Mouse (Mus musculus) MEL (cell line): ENCODE measurements around the gene Tecpr1. TPM values are rescaled to one million over a fixed set of nuclear protein-coding genes. Genes with fewer than 3 reads are reported as not detected.

Source experiments
- DNase-seq: peaks from one replicate; pipeline ENCODE4 v3.0.0; 2011; ENCODE audit warnings: low read depth, low spot score
- H3K27ac ChIP-seq: 2 replicates; pipeline ENCODE4 v1.5.1; 2012; ENCODE audit warnings: low read depth, mild to moderate bottlenecking, control low read depth, low read length, moderate library complexity; ENCODE audit not compliant: control insufficient read depth
- H3K27me3 ChIP-seq, 2 experiments: fragments of 150-350 bp in 1 of 2; sonication (generic) in 1 of 2; 2 replicates each; pipeline ENCODE4 v1.6.1; 2012; ENCODE audit warnings: low read length in 2 of 2, mild to moderate bottlenecking in 2 of 2, improper control_type of control experiment in 1 of 2, moderate library complexity in 1 of 2; ENCODE audit not compliant: insufficient read depth in 2 of 2, control insufficient read depth in 1 of 2
- H3K36me3 ChIP-seq, 2 experiments: 2 replicates each; pipeline ENCODE4 v1.6.1; 2012 to 2014; ENCODE audit warnings: low read length in 2 of 2, improper control_type of control experiment in 1 of 2, inconsistent platforms in 1 of 2, mild to moderate bottlenecking in 1 of 2; ENCODE audit not compliant: insufficient read depth in 2 of 2, control insufficient read depth in 1 of 2
- H3K4me1 ChIP-seq, 2 experiments: fragments of 150-350 bp in 1 of 2; sonication (generic) in 1 of 2; 2 replicates each; pipeline ENCODE4 v1.6.1; 2012; ENCODE audit warnings: low read length in 2 of 2, improper control_type of control experiment in 1 of 2, mild to moderate bottlenecking in 1 of 2; ENCODE audit not compliant: insufficient read depth in 2 of 2, control insufficient read depth in 1 of 2
- H3K4me3 ChIP-seq, 2 experiments: fragments of 150-350 bp in 1 of 2; sonication (generic) in 1 of 2; 2 replicates each; pipeline ENCODE4 v1.5.1; 2012; ENCODE audit warnings: low read depth in 2 of 2, low read length in 2 of 2, mild to moderate bottlenecking in 2 of 2, moderate library complexity in 2 of 2, control low read depth in 1 of 2, improper control_type of control experiment in 1 of 2; ENCODE audit not compliant: control insufficient read depth in 1 of 2, insufficient read depth in 1 of 2
- H3K79me2 ChIP-seq: 2 replicates; pipeline ENCODE4 v1.6.1; 2012; ENCODE audit warnings: mild to moderate bottlenecking, low read length, moderate library complexity; ENCODE audit not compliant: control insufficient read depth, poor library complexity, insufficient read depth
- H3K9ac ChIP-seq: 2 replicates; pipeline ENCODE4 v1.6.1; 2012; ENCODE audit warnings: low read depth, mild to moderate bottlenecking, control low read depth, low read length, moderate library complexity; ENCODE audit not compliant: control insufficient read depth, poor library complexity, severe bottlenecking
- H3K9me3 ChIP-seq: fragments of 150-350 bp; sonication (generic); replicated peaks from 2 replicates; pipeline ENCODE4 v1.6.1; 2012; ENCODE audit warnings: mild to moderate bottlenecking, low read length, improper control_type of control experiment, moderate library complexity; ENCODE audit not compliant: insufficient read depth
- BHLHE40 ChIP-seq: IDR thresholded peaks from 2 replicates; pipeline ENCODE4 v1.6.1; 2012; ENCODE audit warnings: low read depth, mild to moderate bottlenecking, inconsistent platforms, low read length, improper control_type of control experiment, borderline replicate concordance
- CHD2 ChIP-seq: IDR thresholded peaks from 2 replicates; pipeline ENCODE4 v1.6.1; 2011; ENCODE audit warnings: low read length, improper control_type of control experiment
- E2F4 ChIP-seq: IDR thresholded peaks from 2 replicates; pipeline ENCODE4 v1.6.1; 2011; ENCODE audit warnings: low read depth, low read length, improper control_type of control experiment, borderline replicate concordance
- ETS1 ChIP-seq: IDR thresholded peaks from 2 replicates; pipeline ENCODE4 v1.6.1; 2012; ENCODE audit warnings: low read depth, mild to moderate bottlenecking, inconsistent platforms, low read length, improper control_type of control experiment, moderate library complexity
- GATA1 ChIP-seq: IDR thresholded peaks from 2 replicates; pipeline ENCODE4 v1.6.1; 2011; ENCODE audit warnings: low read depth, low read length, improper control_type of control experiment
- HCFC1 ChIP-seq: IDR thresholded peaks from 2 replicates; pipeline ENCODE4 v1.6.1; 2012; ENCODE audit warnings: low read depth, mild to moderate bottlenecking, inconsistent platforms, low read length, improper control_type of control experiment, moderate library complexity
- MAZ ChIP-seq: IDR thresholded peaks from 2 replicates; pipeline ENCODE4 v1.6.1; 2012; ENCODE audit warnings: low read depth, mild to moderate bottlenecking, inconsistent platforms, low read length, improper control_type of control experiment
- MEF2A ChIP-seq: IDR thresholded peaks from 2 replicates; pipeline ENCODE4 v1.6.1; 2014; ENCODE audit warnings: low read depth, mild to moderate bottlenecking, inconsistent platforms, low read length, improper control_type of control experiment; ENCODE audit not compliant: poor library complexity, insufficient replicate concordance, severe bottlenecking; ENCODE audit errors: extremely low read depth
- MYB ChIP-seq: IDR thresholded peaks from 2 replicates; pipeline ENCODE4 v1.6.1; 2011; ENCODE audit warnings: mild to moderate bottlenecking, low read depth, low read length, improper control_type of control experiment
- MYC ChIP-seq: IDR thresholded peaks from 2 replicates; pipeline ENCODE4 v1.6.1; 2011; ENCODE audit warnings: low read depth, mild to moderate bottlenecking, low read length, improper control_type of control experiment, moderate library complexity
- POLR2AphosphoS5 ChIP-seq: IDR thresholded peaks from 2 replicates; pipeline ENCODE4 v1.6.1; 2012; ENCODE audit warnings: low read depth, borderline replicate concordance, mild to moderate bottlenecking, inconsistent platforms, low read length, moderate library complexity, mixed read lengths
- RCOR1 ChIP-seq: IDR thresholded peaks from 2 replicates; pipeline ENCODE4 v1.6.1; 2012; ENCODE audit warnings: low read depth, mild to moderate bottlenecking, inconsistent platforms, low read length, improper control_type of control experiment
- SIN3A ChIP-seq: IDR thresholded peaks from 2 replicates; pipeline ENCODE4 v1.6.1; 2012; ENCODE audit warnings: low read length, improper control_type of control experiment, inconsistent platforms
- TAL1 ChIP-seq: IDR thresholded peaks from 2 replicates; pipeline ENCODE4 v1.6.1; 2012; ENCODE audit warnings: mild to moderate bottlenecking, inconsistent platforms, low read length, moderate library complexity, mixed read lengths
- UBTF ChIP-seq: IDR thresholded peaks from 2 replicates; pipeline ENCODE4 v1.6.1; 2012; ENCODE audit warnings: low read depth, mild to moderate bottlenecking, inconsistent platforms, low read length, improper control_type of control experiment, moderate library complexity, borderline replicate concordance; ENCODE audit not compliant: insufficient read depth
- USF1 ChIP-seq: IDR thresholded peaks from 2 replicates; pipeline ENCODE4 v1.6.1; 2014; ENCODE audit warnings: low read depth, mild to moderate bottlenecking, inconsistent platforms, low read length, improper control_type of control experiment, moderate library complexity
- USF2 ChIP-seq, 2 experiments: IDR thresholded peaks; 2 replicates each; pipeline ENCODE4 v1.6.1; 2011 to 2012; ENCODE audit warnings: improper control_type of control experiment in 2 of 2, low read length in 2 of 2, borderline replicate concordance in 1 of 2, inconsistent platforms in 1 of 2, low read depth in 1 of 2, mild to moderate bottlenecking in 1 of 2; ENCODE audit not compliant: insufficient read depth in 1 of 2
- ZC3H11A ChIP-seq: IDR thresholded peaks from 2 replicates; pipeline ENCODE4 v1.6.1; 2012; ENCODE audit warnings: low read depth, mild to moderate bottlenecking, inconsistent platforms, low read length, improper control_type of control experiment
- polyA plus RNA-seq, 2 experiments: library from polyadenylated mRNA; stranded (reverse) in 1 of 2; unstranded in 1 of 2; fragments of >175 nt in 1 of 2; fragments of >200 nt in 1 of 2; gene quantifications; 2 replicates each; pipeline versions ENCODE4 v1.2.1 to v1.2.4; 2012; ENCODE audit warnings: low replicate concordance in 2 of 2, low read depth in 1 of 2; ENCODE audit not compliant: insufficient read length in 2 of 2, insufficient read depth in 1 of 2, missing spikeins in 1 of 2
- total RNA-seq: library from RNA; depleted of rRNA; stranded (reverse); fragments of 300-350 nt; gene quantifications from 2 replicates; pipeline ENCODE4 v1.2.3, GENCODE M21; 2012

Gene Tecpr1
- total and polyA plus RNA-seq, 3 experiments, result 6.2 to 9.0 TPM; not detected in 1

- Histone ChIP-seq H3K9ac (no peak overlapping the region), H3K27me3 (no peaks in the 10 kb centered on the region), H3K36me3 (peaks cover 0 to 3% of the 10 kb centered on the region in 2 experiments; a peak in 2 of 4 replicates), H3K27ac (no peak overlapping the region), H3K9me3 (no peaks in the 10 kb centered on the region), H3K79me2 (no peaks in the 10 kb centered on the region), H3K4me3 (no peak overlapping the region), H3K4me1 (peaks cover 0 to 6% of the 10 kb centered on the region in 2 experiments; a peak in 1 of 4 replicates)
- TF ChIP-seq USF2 (IDR thresholded peaks at IDR 0.05; ENCODE audit: borderline replicate concordance in 1 of 2, insufficient read depth in 1 of 2, low read depth in 1 of 2, low read length in 2 of 2), result no peak
- TF ChIP-seq RCOR1, result no peak
- no peak for TF ChIP-seq USF1
- TF ChIP-seq POLR2AphosphoS5, result no peak
- TF ChIP-seq UBTF, result no peak
- TF ChIP-seq MAZ, result no peak
- TF ChIP-seq HCFC1, result no peak
- no peak for TF ChIP-seq SIN3A
- TF ChIP-seq MYB, result no peak
- no peak for TF ChIP-seq MEF2A
- no peak for TF ChIP-seq GATA1
- no peak for TF ChIP-seq ZC3H11A
- TF ChIP-seq ETS1, result no peak
- no peak for TF ChIP-seq E2F4
- TF ChIP-seq BHLHE40, result no peak
- TF ChIP-seq TAL1, result no peak
- DNase-seq, result no peak
These were observed 49.8 kb downstream of the Tecpr1 start for GRCm38 (mm10) chr5:144173648-144174047.

- H3K9ac ChIP-seq, result no peak overlapping the region
- TF ChIP-seq RCOR1, result no peak
- no peak for TF ChIP-seq MYC
- TF ChIP-seq CHD2, result no peak
- H3K27ac ChIP-seq, result no peak overlapping the region
- no peaks in the 10 kb centered on the region for H3K79me2 ChIP-seq
- no peaks in the 10 kb centered on the region for H3K4me1 ChIP-seq
- no peak overlapping the region for H3K4me3 ChIP-seq
- peaks cover 0 to 5% of the 10 kb centered on the region in 2 experiments; a peak in 2 of 4 replicates for H3K36me3 ChIP-seq
- H3K9me3 ChIP-seq, result no peaks in the 10 kb centered on the region
- H3K27me3 ChIP-seq, result no peaks in the 10 kb centered on the region
- no peak for DNase-seq
These were observed 54.0 kb downstream of the Tecpr1 start for GRCm38 (mm10) chr5:144169275-144169975.
